Mouse (Mus musculus): ENCODE measurements at regions not wholly inside any gene's neighbourhood (a gene's known extent, or its start where the extent isn't known, plus 50 kb on each side); places are given as distances from the start of the nearest gene placed in this dataset.

GRCm38 (mm10) chr10:45002637-45003343 lies 64.2 kb upstream of the Prep start (continued):
- TF ChIP-seq GABPA (IDR thresholded peaks at IDR 0.05; ENCODE audit: low read depth, low read length) (no peak), MEF2A (IDR thresholded peaks at IDR 0.05; ENCODE audit: extremely low read depth, insufficient replicate concordance, low read depth, low read length, poor library complexity, severe bottlenecking) (no peak), ZC3H11A (IDR thresholded peaks at IDR 0.05; ENCODE audit: low read depth, low read length) (no peak), TCF12 (IDR thresholded peaks at IDR 0.05; ENCODE audit: low read depth, low read length) (no peak), BHLHE40 (IDR thresholded peaks at IDR 0.05; ENCODE audit: borderline replicate concordance, low read depth, low read length) (peak; percentile 82; the same call in 1 of the 2 replicates), RCOR1 (IDR thresholded peaks at IDR 0.05; ENCODE audit: low read depth, low read length) (no peak), ETS1 (IDR thresholded peaks at IDR 0.05; ENCODE audit: low read depth, low read length) (peak; percentile 32; the same call in 1 of the 2 replicates), USF2 (IDR thresholded peaks at IDR 0.05; ENCODE audit: borderline replicate concordance in 1 of 2, insufficient read depth in 1 of 2, low read depth in 1 of 2, low read length in 2 of 2) (peak in 1 of 2 experiments; percentile 45; a peak in 1 of 4 replicates), CTCF (IDR thresholded peaks at IDR 0.05 in 2 of 3, conservative IDR thresholded peaks at IDR 0.05 in 1 of 3; ENCODE audit: control insufficient read depth in 1 of 3, insufficient read depth in 1 of 3, low read depth in 2 of 3, low read length in 3 of 3, poor library complexity in 1 of 3, severe bottlenecking in 1 of 3) (no peak), MYB (IDR thresholded peaks at IDR 0.05; ENCODE audit: low read depth, low read length) (no peak), NELFE (IDR thresholded peaks at IDR 0.05; ENCODE audit: low read depth, low read length) (peak; percentile 13; the same call in 1 of the 2 replicates), CHD2 (IDR thresholded peaks at IDR 0.05; ENCODE audit: low read length) (no peak), POLR2A (IDR thresholded peaks at IDR 0.05; ENCODE audit: control insufficient read depth in 1 of 2, insufficient read depth in 1 of 2, low read depth in 1 of 2, low read length in 2 of 2, poor library complexity in 1 of 2) (no peak)

- H3K36me3 ChIP-seq (ENCODE audit: control insufficient read depth in 1 of 2, insufficient read depth in 2 of 2, low read length in 2 of 2): peaks cover 0 to 22% of the 10 kb centered on the region in 2 experiments; a peak in 2 of 4 replicates
- DNase-seq (ENCODE audit: low read depth, low spot score): peak; percentile 86
- H3K9me3 ChIP-seq (replicated peaks; ENCODE audit: insufficient read depth, low read length): no peaks in the 10 kb centered on the region
- H3K4me1 ChIP-seq (ENCODE audit: control insufficient read depth in 1 of 2, insufficient read depth in 2 of 2, low read length in 2 of 2): peaks cover 18 to 21% of the 10 kb centered on the region in 2 experiments
- H3K27me3 ChIP-seq (ENCODE audit: control insufficient read depth in 1 of 2, insufficient read depth in 2 of 2, low read length in 2 of 2): no peaks in the 10 kb centered on the region
- no peaks in the 10 kb centered on the region; the same call in 1 of the 2 replicates for H3K79me2 ChIP-seq (ENCODE audit: control insufficient read depth, insufficient read depth, low read length, poor library complexity)
- peak overlapping the region; percentile 92 for H3K27ac ChIP-seq (ENCODE audit: control insufficient read depth, low read depth, low read length)
- H3K4me3 ChIP-seq (ENCODE audit: control insufficient read depth in 1 of 2, insufficient read depth in 1 of 2, low read depth in 2 of 2, low read length in 2 of 2): peak overlapping the region; percentile 73
- H3K9ac ChIP-seq (ENCODE audit: control insufficient read depth, low read depth, low read length, poor library complexity, severe bottlenecking): peak overlapping the region; percentile 78
- TF ChIP-seq MAFK (IDR thresholded peaks at IDR 0.05; ENCODE audit: borderline replicate concordance, low read depth, low read length) (no peak), GATA1 (IDR thresholded peaks at IDR 0.05; ENCODE audit: low read depth, low read length) (peak; percentile 94), ZC3H11A (IDR thresholded peaks at IDR 0.05; ENCODE audit: low read depth, low read length) (peak; percentile 90), MYC (IDR thresholded peaks at IDR 0.05; ENCODE audit: low read depth, low read length) (no peak), TAL1 (IDR thresholded peaks at IDR 0.05; ENCODE audit: low read length) (no peak; the same call in 1 of the 2 replicates), BHLHE40 (IDR thresholded peaks at IDR 0.05; ENCODE audit: borderline replicate concordance, low read depth, low read length) (no peak; the same call in 1 of the 2 replicates), UBTF (IDR thresholded peaks at IDR 0.05; ENCODE audit: borderline replicate concordance, insufficient read depth, low read depth, low read length) (no peak), NELFE (IDR thresholded peaks at IDR 0.05; ENCODE audit: low read depth, low read length) (no peak), GABPA (IDR thresholded peaks at IDR 0.05; ENCODE audit: low read depth, low read length) (no peak), HCFC1 (IDR thresholded peaks at IDR 0.05; ENCODE audit: low read depth, low read length) (no peak), USF2 (IDR thresholded peaks at IDR 0.05; ENCODE audit: borderline replicate concordance in 1 of 2, insufficient read depth in 1 of 2, low read depth in 1 of 2, low read length in 2 of 2) (no peak), RCOR1 (IDR thresholded peaks at IDR 0.05; ENCODE audit: low read depth, low read length) (peak; percentile 7; the same call in 1 of the 2 replicates), POLR2AphosphoS2 (IDR thresholded peaks at IDR 0.05; ENCODE audit: low read length) (no peak), CTCF (IDR thresholded peaks at IDR 0.05 in 2 of 3, conservative IDR thresholded peaks at IDR 0.05 in 1 of 3; ENCODE audit: control insufficient read depth in 1 of 3, insufficient read depth in 1 of 3, low read depth in 2 of 3, low read length in 3 of 3, poor library complexity in 1 of 3, severe bottlenecking in 1 of 3) (peak; percentile 27 to 94 (median 90)), ZKSCAN1 (IDR thresholded peaks at IDR 0.05; ENCODE audit: low read depth, low read length) (no peak), E2F4 (IDR thresholded peaks at IDR 0.05; ENCODE audit: borderline replicate concordance, low read depth, low read length) (no peak), ELF1 (IDR thresholded peaks at IDR 0.05; ENCODE audit: low read depth, low read length) (no peak), EP300 (IDR thresholded peaks at IDR 0.05; ENCODE audit: low read depth in 1 of 2, low read length in 2 of 2) (peak; percentile 82 to 88), JUND (IDR thresholded peaks at IDR 0.05; ENCODE audit: low read depth, low read length) (no peak), NRF1 (IDR thresholded peaks at IDR 0.05; ENCODE audit: insufficient read depth, low read depth, low read length, poor library complexity, severe bottlenecking) (no peak), MXI1 (IDR thresholded peaks at IDR 0.05; ENCODE audit: low read depth, low read length) (peak; percentile 57), USF1 (IDR thresholded peaks at IDR 0.05; ENCODE audit: low read depth, low read length) (no peak)
Observed at GRCm38 (mm10) chr10:45000873-45001859, 65.8 kb upstream of the Prep start.

Measured in MEL (cell line).